Mouse (Mus musculus) limb, embryonic 13.5 days (tissue): ENCODE results near the gene Bnip2. TPM values are rescaled to one million over a fixed set of nuclear protein-coding genes. Genes with fewer than 3 reads are reported as not detected.
"Not testable (repeated sequence)": the region's sequence is repeated elsewhere in the genome, so short reads cannot be mapped to it uniquely, and the experiment has no call there.

Experiments used
- ATAC-seq: fragments of 200-750 bp; cut with Nextera tagmentation; 2 replicates; pipeline ENCODE4 v1.8.0; 2017; ENCODE audit warnings: low read depth, moderate number of reproducible peaks, moderate TSS enrichment; ENCODE audit not compliant: low FRiP score
- H3K27ac ChIP-seq: fragments of 300-500 bp; sonication (generic); 2 replicates; pipeline ENCODE4 v1.5.1; 2015; ENCODE audit warnings: inconsistent platforms, mild to moderate bottlenecking, moderate library complexity
- H3K27me3 ChIP-seq: fragments of 300-500 bp; sonication (generic); 2 replicates; pipeline ENCODE4 v1.6.1; 2015; ENCODE audit warnings: mild to moderate bottlenecking, inconsistent platforms
- H3K36me3 ChIP-seq: fragments of 300-500 bp; sonication (generic); 2 replicates; pipeline ENCODE4 v1.6.1; 2015; ENCODE audit warnings: inconsistent platforms, mild to moderate bottlenecking, moderate library complexity
- H3K4me1 ChIP-seq: fragments of 300-500 bp; sonication (generic); 2 replicates; pipeline ENCODE4 v1.6.1; 2015; ENCODE audit warnings: inconsistent platforms
- H3K4me2 ChIP-seq: fragments of 300-500 bp; sonication (generic); replicated peaks from 2 replicates; pipeline ENCODE4 v1.6.1; 2015; ENCODE audit warnings: inconsistent platforms, mild to moderate bottlenecking, moderate library complexity
- H3K4me3 ChIP-seq: fragments of 300-500 bp; sonication (generic); 2 replicates; pipeline ENCODE4 v1.5.1; 2015; ENCODE audit warnings: moderate library complexity, mild to moderate bottlenecking, inconsistent platforms
- H3K9ac ChIP-seq: fragments of 300-500 bp; sonication (generic); 2 replicates; pipeline ENCODE4 v1.6.1; 2015; ENCODE audit warnings: mild to moderate bottlenecking, inconsistent platforms
- H3K9me3 ChIP-seq: fragments of 300-500 bp; sonication (generic); 2 replicates; pipeline ENCODE4 v1.6.1; 2016; ENCODE audit warnings: inconsistent platforms
- whole genome bisulfite sequencing: fragments of 180-500 bp; shearing (Covaris S2); methylation state at CpG from one replicate; pipeline ENCODE4 v1.1.7; 2015; 5-methylcytosine and 5-hydroxymethylcytosine counted together
- polyA plus RNA-seq: library from polyadenylated mRNA; unstranded; fragments of >200 nt; fragmentation: Nextera tagmentation; extraction: Ambion mirVana; gene quantifications from 2 replicates; pipeline ENCODE4 v1.2.1, GENCODE M21; 2015

Bnip2 gene
- polyA plus RNA-seq, 1 experiment from 2014 or later = 111 TPM

GRCm38 (mm10) chr9:70012408-70012901 lies 23.2 kb downstream of the Bnip2 start, which contains the start of gene Gtf2a2:
TSS of gene Gtf2a2 (plus strand) at chr9:70012550.
- peak within 1 kb of the TSS; percentile 90 for H3K9ac ChIP-seq
- peak within 1 kb of the TSS; percentile 74 for H3K4me2 ChIP-seq
- peak; percentile 98 for ATAC-seq
- H3K4me3 ChIP-seq = peak within 1 kb of the TSS; percentile 86
- H3K27ac ChIP-seq = peak within 1 kb of the TSS; percentile 91
- no peaks in the 10 kb centered on the region for H3K27me3 ChIP-seq
- peaks cover 37% of the 10 kb centered on the region for H3K36me3 ChIP-seq
- WGBS = under 1% methylated on average over 53 of the region's 57 CpGs
- peaks cover 17% of the 10 kb centered on the region for H3K4me1 ChIP-seq
- H3K9me3 ChIP-seq = no peaks in the 10 kb centered on the region

GRCm38 (mm10) chr9:70015632-70016031 lies 26.4 kb downstream of the Bnip2 start:
- no peak for ATAC-seq
- Histone ChIP-seq H3K27ac (no peak overlapping the region), H3K9me3 (no peaks in the 10 kb centered on the region), H3K27me3 (no peaks in the 10 kb centered on the region), H3K9ac (no peak overlapping the region), H3K4me3 (no peak overlapping the region), H3K4me2 (no peak overlapping the region), H3K36me3 (peaks cover 18% of the 10 kb centered on the region), H3K4me1 (peaks cover 17% of the 10 kb centered on the region)
- 90% methylated on average over 2 of the region's 2 CpGs for WGBS

GRCm38 (mm10) chr9:70018879-70019278 lies 29.6 kb downstream of the Bnip2 start:
- Histone ChIP-seq H3K4me3 (no peak overlapping the region), H3K9me3 (no peaks in the 10 kb centered on the region), H3K9ac (no peak overlapping the region), H3K36me3 (peaks cover 33% of the 10 kb centered on the region), H3K27me3 (no peaks in the 10 kb centered on the region), H3K4me2 (no peak overlapping the region), H3K27ac (no peak overlapping the region), H3K4me1 (peaks cover 6% of the 10 kb centered on the region)
- ATAC-seq = no peak

- 87% methylated on average over 1 of the region's 1 CpGs for WGBS
- Histone ChIP-seq H3K27me3 (no peaks in the 10 kb centered on the region), H3K9me3 (no peaks in the 10 kb centered on the region), H3K4me2 (no peak overlapping the region), H3K36me3 (peaks cover 32% of the 10 kb centered on the region), H3K4me3 (no peak overlapping the region), H3K27ac (no peak overlapping the region), H3K9ac (no peak overlapping the region), H3K4me1 (no peaks in the 10 kb centered on the region)
- ATAC-seq = no peak
Observed at GRCm38 (mm10) chr9:70021610-70022009, 32.3 kb downstream of the Bnip2 start.

GRCm38 (mm10) chr9:70022083-70022482 lies 32.8 kb downstream of the Bnip2 start:
- H3K9ac ChIP-seq = no peak overlapping the region
- WGBS = 91% methylated on average over 4 of the region's 4 CpGs
- H3K27me3 ChIP-seq = no peaks in the 10 kb centered on the region
- H3K9me3 ChIP-seq = no peaks in the 10 kb centered on the region
- no peak for ATAC-seq
- no peaks in the 10 kb centered on the region for H3K4me1 ChIP-seq
- H3K4me2 ChIP-seq = no peak overlapping the region
- no peak overlapping the region for H3K4me3 ChIP-seq
- H3K36me3 ChIP-seq = peaks cover 27% of the 10 kb centered on the region
- no peak overlapping the region for H3K27ac ChIP-seq

- 68% methylated on average over 1 of the region's 1 CpGs for WGBS
- H3K4me2 ChIP-seq, H3K4me3 ChIP-seq, ATAC-seq, H3K9me3 ChIP-seq, H3K4me1 ChIP-seq, H3K27me3 ChIP-seq, H3K9ac ChIP-seq, H3K27ac ChIP-seq: not testable (repeated sequence)
- peaks cover 25% of the 10 kb centered on the region for H3K36me3 ChIP-seq
Observed at GRCm38 (mm10) chr9:70023615-70024014, 34.3 kb downstream of the Bnip2 start.

GRCm38 (mm10) chr9:70024648-70025047 lies 35.4 kb downstream of the Bnip2 start:
- Histone ChIP-seq H3K9me3 (no peaks in the 10 kb centered on the region), H3K36me3 (peaks cover 22% of the 10 kb centered on the region), H3K9ac (no peak overlapping the region), H3K4me1 (no peaks in the 10 kb centered on the region), H3K27me3 (no peaks in the 10 kb centered on the region), H3K27ac (no peak overlapping the region), H3K4me3 (no peak overlapping the region), H3K4me2 (no peak overlapping the region)
- no peak for ATAC-seq

GRCm38 (mm10) chr9:70025365-70026012 lies 36.2 kb downstream of the Bnip2 start:
- 86% methylated on average over 2 of the region's 2 CpGs for WGBS
- ATAC-seq = no peak
- no peak overlapping the region for H3K4me3 ChIP-seq

GRCm38 (mm10) chr9:70032167-70032566 lies 42.9 kb downstream of the Bnip2 start:
- H3K36me3 ChIP-seq = no peaks in the 10 kb centered on the region
- no peak overlapping the region for H3K4me2 ChIP-seq
- whole genome bisulfite sequencing = 85% methylated on average over 1 of the region's 1 CpGs
- no peak overlapping the region for H3K4me3 ChIP-seq
- H3K9me3 ChIP-seq = no peaks in the 10 kb centered on the region
- H3K27ac ChIP-seq = no peak overlapping the region
- no peaks in the 10 kb centered on the region for H3K4me1 ChIP-seq
- no peak overlapping the region for H3K9ac ChIP-seq
- no peak for ATAC-seq
- H3K27me3 ChIP-seq = no peaks in the 10 kb centered on the region

More at GRCm38 (mm10) chr9:70025365-70026012, 36.2 kb downstream of the Bnip2 start:
- no peaks in the 10 kb centered on the region for H3K27me3 ChIP-seq
- H3K9ac ChIP-seq = no peak overlapping the region
- peaks cover 15% of the 10 kb centered on the region for H3K36me3 ChIP-seq
- no peaks in the 10 kb centered on the region for H3K9me3 ChIP-seq
- no peaks in the 10 kb centered on the region for H3K4me1 ChIP-seq
- no peak overlapping the region for H3K27ac ChIP-seq
- no peak overlapping the region for H3K4me2 ChIP-seq

GRCm38 (mm10) chr9:70033056-70033455 lies 43.8 kb downstream of the Bnip2 start:
- Histone ChIP-seq H3K27ac (no peak overlapping the region), H3K36me3 (no peaks in the 10 kb centered on the region), H3K4me1 (no peaks in the 10 kb centered on the region), H3K9me3 (no peaks in the 10 kb centered on the region), H3K9ac (no peak overlapping the region), H3K4me2 (no peak overlapping the region), H3K27me3 (no peaks in the 10 kb centered on the region), H3K4me3 (no peak overlapping the region)
- WGBS = 72% methylated on average over 9 of the region's 9 CpGs
- no peak for ATAC-seq

GRCm38 (mm10) chr9:70034702-70035101 lies 45.4 kb downstream of the Bnip2 start:
- H3K4me1 ChIP-seq = no peaks in the 10 kb centered on the region
- 94% methylated on average over 7 of the region's 7 CpGs for WGBS
- no peak overlapping the region for H3K4me3 ChIP-seq
- H3K9me3 ChIP-seq = no peaks in the 10 kb centered on the region
- H3K4me2 ChIP-seq = no peak overlapping the region
- no peak overlapping the region for H3K27ac ChIP-seq
- no peaks in the 10 kb centered on the region for H3K27me3 ChIP-seq
- H3K36me3 ChIP-seq = no peaks in the 10 kb centered on the region
- no peak for ATAC-seq
- no peak overlapping the region for H3K9ac ChIP-seq

GRCm38 (mm10) chr9:70036646-70037045 lies 47.4 kb downstream of the Bnip2 start:
- H3K4me2 ChIP-seq = no peak overlapping the region
- no peaks in the 10 kb centered on the region for H3K36me3 ChIP-seq
- no peaks in the 10 kb centered on the region for H3K9me3 ChIP-seq
- ATAC-seq = no peak
- 71% methylated on average over 4 of the region's 4 CpGs for WGBS
- no peaks in the 10 kb centered on the region for H3K27me3 ChIP-seq
- H3K4me1 ChIP-seq = no peaks in the 10 kb centered on the region
- H3K27ac ChIP-seq = no peak overlapping the region
- H3K4me3 ChIP-seq = no peak overlapping the region
- H3K9ac ChIP-seq = no peak overlapping the region

- Histone ChIP-seq H3K27ac (no peak within 1 kb of the TSS), H3K9me3 (no peaks in the 10 kb centered on the region), H3K4me1 (no peaks in the 10 kb centered on the region), H3K9ac (no peak within 1 kb of the TSS), H3K4me3 (no peak within 1 kb of the TSS), H3K27me3 (no peaks in the 10 kb centered on the region), H3K4me2 (no peak within 1 kb of the TSS), H3K36me3 (no peaks in the 10 kb centered on the region)
- 75% methylated on average over 7 of the region's 7 CpGs for WGBS
- no peak for ATAC-seq
Observed at GRCm38 (mm10) chr9:70037988-70038387, 48.7 kb downstream of the Bnip2 start, which contains the start of gene Gcnt3. TSS of gene Gcnt3 (minus strand) at chr9:70038088.
